Mouse (Mus musculus) bone marrow, adult 2 months (tissue): ENCODE data around the gene Casz1.

ENCODE experiments used
- CTCF ChIP-seq: fragments of 200-500 bp; IDR thresholded peaks from 2 replicates; pipeline ENCODE4 v1.5.1; 2011; ENCODE audit warnings: low read length, control low read depth; ENCODE audit not compliant: control insufficient read depth, insufficient read depth
- POLR2A ChIP-seq: fragments of 200-500 bp; IDR thresholded peaks from 2 replicates; pipeline ENCODE4 v1.6.1; 2011; ENCODE audit warnings: low read depth, mild to moderate bottlenecking, control low read depth, low read length, borderline replicate concordance; ENCODE audit not compliant: control insufficient read depth

DNA sequence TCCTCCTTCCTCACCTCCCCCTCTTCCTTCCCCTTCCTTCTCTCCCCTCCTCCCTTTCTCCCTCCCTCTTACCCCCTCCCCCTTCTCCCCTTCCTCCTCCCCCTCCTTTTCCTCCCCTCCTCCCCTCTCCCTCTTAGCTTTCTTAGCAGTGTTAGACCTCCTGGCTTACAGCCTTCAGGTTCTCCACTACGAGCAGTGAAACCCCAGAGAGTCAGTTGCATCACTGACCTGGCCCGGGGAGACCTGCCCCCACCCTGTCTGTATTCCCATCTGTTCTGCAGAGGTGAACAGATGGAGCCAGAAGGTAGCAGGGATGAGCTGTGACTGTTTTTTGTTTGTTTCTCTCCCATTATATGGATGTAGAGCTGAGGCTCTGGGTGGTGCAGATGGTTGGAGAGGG lies 49.9 kb downstream of the Casz1 start:
- TF ChIP-seq POLR2A = no peak
- no peak for TF ChIP-seq CTCF
